Mouse (Mus musculus): ENCODE data around the gene Mical2. TPM values are rescaled to one million over a fixed set of nuclear protein-coding genes. Genes with fewer than 3 reads are reported as not detected.

The Mical2 gene
- polyA plus RNA-seq, 1 experiment: 6.6 TPM

DNA sequence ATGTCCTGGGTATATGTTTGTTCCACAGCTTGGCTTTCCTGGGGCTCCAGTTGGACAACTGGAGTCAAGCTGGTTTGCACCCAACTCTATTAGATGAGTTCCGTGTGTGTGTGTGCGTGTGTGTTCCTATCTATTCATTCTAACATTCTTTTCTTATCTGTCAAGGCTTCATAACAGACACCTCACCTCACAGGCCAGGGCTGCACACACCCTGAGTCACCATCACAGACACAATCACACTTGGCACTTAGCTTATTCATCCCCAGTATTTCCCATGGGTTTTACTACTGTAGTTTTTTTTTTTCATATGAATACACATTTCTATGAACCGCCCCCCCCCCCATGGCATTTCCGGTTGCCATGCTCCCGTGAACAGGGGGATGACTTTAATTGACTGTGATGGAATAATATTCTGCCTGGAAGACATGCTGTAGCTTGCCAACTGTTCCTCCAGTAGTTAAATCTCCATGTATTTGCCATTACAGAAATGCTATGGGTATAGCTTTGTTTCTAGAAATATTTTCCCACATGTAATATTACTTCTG, 230.0 kb downstream of the Mical2 start:
- H3K27ac ChIP-seq (ENCODE audit: insufficient read depth, low read depth, low read length): no peak overlapping the region
- H3K4me1 ChIP-seq (ENCODE audit: control insufficient read depth, insufficient read depth, low read length): peaks cover 14% of the 10 kb centered on the region; the same call in 1 of the 2 replicates
- no peak overlapping the region for H3K4me3 ChIP-seq (ENCODE audit: insufficient read depth, low read depth, low read length)
- DNase-seq: no peak
- TF ChIP-seq CTCF (conservative IDR thresholded peaks at IDR 0.05; ENCODE audit: insufficient read depth, insufficient read length, low read depth, low read length) (no peak), POLR2A (IDR thresholded peaks at IDR 0.05; ENCODE audit: low read depth, low read length) (no peak)
- WGBS: 81% methylated on average over 5 of the region's 5 CpGs
- H3K27me3 ChIP-seq (replicated peaks; ENCODE audit: control insufficient read depth, insufficient read depth, low read length): no peaks in the 10 kb centered on the region
- H3K36me3 ChIP-seq (ENCODE audit: control insufficient read depth, insufficient read depth, low read length): no peaks in the 10 kb centered on the region

DNA sequence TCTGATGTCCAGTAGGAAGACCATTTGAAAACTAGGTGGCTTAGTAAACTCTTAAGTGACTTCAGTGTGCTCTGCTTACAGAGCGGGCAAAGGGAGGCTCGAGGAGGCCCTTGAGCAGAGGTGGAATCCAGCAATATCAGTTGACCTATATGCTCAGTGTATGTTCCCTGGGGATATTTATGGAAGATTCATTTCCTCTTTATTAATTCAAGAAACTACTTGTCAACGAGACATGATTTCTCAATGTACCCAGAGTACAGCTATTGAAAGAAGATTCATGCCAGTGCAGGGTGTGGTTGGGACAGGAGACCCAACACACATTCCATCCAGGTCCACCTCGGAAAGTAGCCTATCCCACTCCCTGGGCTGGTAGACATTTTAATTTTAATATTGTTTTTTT, 231.7 kb downstream of the Mical2 start:
- no peak for DNase-seq
- TF ChIP-seq POLR2A (IDR thresholded peaks at IDR 0.05; ENCODE audit: low read depth, low read length) (no peak), CTCF (conservative IDR thresholded peaks at IDR 0.05; ENCODE audit: insufficient read depth, insufficient read length, low read depth, low read length) (no peak)
- Histone ChIP-seq H3K4me3 (ENCODE audit: insufficient read depth, low read depth, low read length) (no peak overlapping the region), H3K4me1 (ENCODE audit: control insufficient read depth, insufficient read depth, low read length) (peaks cover 13% of the 10 kb centered on the region; the same call in 1 of the 2 replicates), H3K27me3 (replicated peaks; ENCODE audit: control insufficient read depth, insufficient read depth, low read length) (no peaks in the 10 kb centered on the region), H3K36me3 (ENCODE audit: control insufficient read depth, insufficient read depth, low read length) (no peaks in the 10 kb centered on the region), H3K27ac (ENCODE audit: insufficient read depth, low read depth, low read length) (no peak overlapping the region)
- 86% methylated on average over 4 of the region's 4 CpGs for WGBS

DNA sequence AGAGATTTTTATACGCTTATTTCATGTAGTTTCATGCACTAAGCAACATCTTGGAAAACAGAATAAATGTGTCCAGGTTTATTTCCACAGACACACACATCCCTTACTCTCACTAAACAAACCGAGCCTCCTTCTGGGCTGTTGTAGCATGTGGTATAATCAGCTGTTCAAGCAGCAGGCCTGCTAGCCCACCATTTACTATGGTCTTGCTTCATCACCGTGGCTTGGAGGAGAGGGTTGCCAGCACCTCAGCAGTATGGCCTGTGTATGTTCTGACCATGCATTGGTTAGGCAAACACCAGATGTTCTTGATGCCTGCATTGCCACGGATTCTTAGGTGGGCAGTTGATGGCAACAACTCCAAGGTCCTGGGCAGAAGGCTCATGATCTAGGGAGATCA, 232.3 kb downstream of the Mical2 start:
- WGBS: 92% methylated on average over 4 of the region's 4 CpGs
- H3K36me3 ChIP-seq (ENCODE audit: control insufficient read depth, insufficient read depth, low read length): no peaks in the 10 kb centered on the region
- H3K4me3 ChIP-seq (ENCODE audit: insufficient read depth, low read depth, low read length): no peak overlapping the region
- no peak for TF ChIP-seq CTCF (conservative IDR thresholded peaks at IDR 0.05; ENCODE audit: insufficient read depth, insufficient read length, low read depth, low read length)
- TF ChIP-seq POLR2A (IDR thresholded peaks at IDR 0.05; ENCODE audit: low read depth, low read length): no peak
- no peak for DNase-seq
- H3K27me3 ChIP-seq (replicated peaks; ENCODE audit: control insufficient read depth, insufficient read depth, low read length): no peaks in the 10 kb centered on the region
- H3K4me1 ChIP-seq (ENCODE audit: control insufficient read depth, insufficient read depth, low read length): peaks cover 13% of the 10 kb centered on the region; the same call in 1 of the 2 replicates
- no peak overlapping the region for H3K27ac ChIP-seq (ENCODE audit: insufficient read depth, low read depth, low read length)

DNA sequence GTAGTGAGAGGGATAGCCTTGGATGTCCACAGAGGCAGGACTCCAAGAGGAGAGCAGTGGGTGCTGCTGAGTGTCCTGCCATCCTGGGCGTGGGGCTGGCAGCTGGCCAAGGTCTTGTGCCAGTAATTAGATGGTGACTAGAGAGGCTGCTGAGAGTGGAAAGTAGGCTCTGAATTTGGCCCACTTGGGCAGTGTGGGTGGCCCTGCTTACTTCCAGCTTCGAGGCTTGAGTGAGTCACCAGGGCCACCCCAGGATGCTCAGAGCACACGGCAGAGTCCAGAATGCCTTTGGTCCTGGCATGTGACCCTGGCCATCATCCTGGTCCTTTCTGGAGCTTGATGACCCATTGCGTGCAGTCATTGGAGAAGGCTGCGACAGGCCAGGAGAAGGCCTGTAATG, 232.8 kb downstream of the Mical2 start:
- DNase-seq: peak; percentile 58
- no peak overlapping the region for H3K27ac ChIP-seq (ENCODE audit: insufficient read depth, low read depth, low read length)
- peaks cover 13% of the 10 kb centered on the region; the same call in 1 of the 2 replicates for H3K4me1 ChIP-seq (ENCODE audit: control insufficient read depth, insufficient read depth, low read length)

More for the DNA sequence above, 232.8 kb downstream of the Mical2 start:
- Histone ChIP-seq H3K4me3 (ENCODE audit: insufficient read depth, low read depth, low read length) (no peak overlapping the region), H3K36me3 (ENCODE audit: control insufficient read depth, insufficient read depth, low read length) (no peaks in the 10 kb centered on the region), H3K27me3 (replicated peaks; ENCODE audit: control insufficient read depth, insufficient read depth, low read length) (no peaks in the 10 kb centered on the region)
- 57% methylated on average over 5 of the region's 5 CpGs for WGBS
- no peak for TF ChIP-seq CTCF (conservative IDR thresholded peaks at IDR 0.05; ENCODE audit: insufficient read depth, insufficient read length, low read depth, low read length)
- TF ChIP-seq POLR2A (IDR thresholded peaks at IDR 0.05; ENCODE audit: low read depth, low read length): no peak

Other genes with a start within 250 kb of the Mical2 start
- 11.5 and 15.5 TPM in 2 replicates for gene Usp47, start 202.4 kb upstream of the Mical2 start, polyA plus RNA-seq (2012; rRNA removed)
- 16.5 and 16.8 TPM in 2 replicates for gene Dkk3, start 66.8 kb upstream of the Mical2 start, polyA plus RNA-seq (2012; rRNA removed)
- gene Parva, start 201.6 kb downstream of the Mical2 start, polyA plus RNA-seq (2012; rRNA removed): 78.3 and 82.5 TPM in 2 replicates